Mouse (Mus musculus): ENCODE results near the gene Araf.
"Not testable (repeated sequence)": the region's sequence is repeated elsewhere in the genome, so short reads cannot be mapped to it uniquely, and the experiment has no call there.

Gene Araf

DNA sequence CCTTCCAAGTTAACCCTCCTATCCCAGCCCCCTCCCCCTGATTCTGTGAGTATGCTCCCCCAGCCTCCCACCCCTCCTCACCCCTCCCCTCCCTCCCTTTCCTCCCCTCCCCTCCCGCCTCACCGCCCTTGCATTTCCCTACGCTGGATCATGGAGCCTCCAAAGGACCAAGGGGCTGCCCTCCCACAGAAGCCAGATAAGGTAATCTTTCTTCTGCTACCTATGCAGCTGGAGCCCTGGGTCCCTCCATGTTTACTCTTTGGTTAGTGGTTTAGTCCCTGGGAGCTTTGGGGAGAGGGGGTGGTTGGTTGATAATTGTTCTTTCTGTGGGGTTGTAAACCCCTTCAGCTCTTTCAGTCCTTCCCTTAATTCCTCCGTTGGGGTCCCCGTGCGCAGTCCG lies at the start of gene Araf:
TSS of gene Araf (plus strand) at position 134 of the 400 bp plus-strand sequence.
- DNase-seq (ENCODE audit: low read depth, low spot score): no peak

DNA sequence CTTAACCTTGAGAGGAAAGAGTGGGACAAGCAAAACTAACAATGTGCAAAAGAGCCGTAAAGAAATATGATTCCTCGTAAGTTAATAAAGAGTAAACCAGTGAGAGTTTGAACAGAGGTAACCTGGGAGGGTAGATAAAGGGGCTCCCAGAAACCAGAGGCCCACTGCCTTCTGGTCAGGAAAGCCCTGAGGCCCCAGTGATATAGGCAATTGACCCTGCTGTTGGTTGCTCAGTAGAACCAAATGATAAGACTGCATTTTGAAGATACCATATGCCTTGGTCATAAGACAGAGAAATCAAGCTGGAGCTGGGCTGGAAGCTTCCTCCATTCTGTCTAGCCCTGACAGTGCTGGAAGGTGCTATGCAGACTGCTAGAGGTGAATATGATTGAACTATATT lies 48.8 kb upstream of the Araf start:
- DNase-seq (ENCODE audit: low read depth, low spot score): no peak

DNA sequence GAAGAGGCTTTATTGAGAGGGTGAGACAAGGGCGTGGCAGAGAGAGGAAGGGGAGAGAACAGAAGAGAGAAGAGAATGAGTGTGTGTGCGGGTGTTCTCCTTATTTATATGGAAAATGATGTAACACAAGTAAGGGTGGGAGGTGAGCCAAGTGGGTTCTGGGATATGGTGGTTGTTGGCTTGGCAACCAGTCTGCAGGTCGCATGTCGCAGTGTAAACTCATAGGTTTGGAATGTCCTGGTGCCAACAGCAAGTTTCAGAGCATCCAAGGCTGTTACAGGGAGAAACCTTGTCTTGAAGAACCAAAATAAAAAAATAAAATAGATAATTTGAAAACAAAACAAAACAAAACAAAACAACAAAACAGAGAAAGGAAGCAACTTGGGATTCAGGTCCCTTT lies 36.4 kb upstream of the Araf start:
- DNase-seq (ENCODE audit: low read depth, low spot score): no peak

DNA sequence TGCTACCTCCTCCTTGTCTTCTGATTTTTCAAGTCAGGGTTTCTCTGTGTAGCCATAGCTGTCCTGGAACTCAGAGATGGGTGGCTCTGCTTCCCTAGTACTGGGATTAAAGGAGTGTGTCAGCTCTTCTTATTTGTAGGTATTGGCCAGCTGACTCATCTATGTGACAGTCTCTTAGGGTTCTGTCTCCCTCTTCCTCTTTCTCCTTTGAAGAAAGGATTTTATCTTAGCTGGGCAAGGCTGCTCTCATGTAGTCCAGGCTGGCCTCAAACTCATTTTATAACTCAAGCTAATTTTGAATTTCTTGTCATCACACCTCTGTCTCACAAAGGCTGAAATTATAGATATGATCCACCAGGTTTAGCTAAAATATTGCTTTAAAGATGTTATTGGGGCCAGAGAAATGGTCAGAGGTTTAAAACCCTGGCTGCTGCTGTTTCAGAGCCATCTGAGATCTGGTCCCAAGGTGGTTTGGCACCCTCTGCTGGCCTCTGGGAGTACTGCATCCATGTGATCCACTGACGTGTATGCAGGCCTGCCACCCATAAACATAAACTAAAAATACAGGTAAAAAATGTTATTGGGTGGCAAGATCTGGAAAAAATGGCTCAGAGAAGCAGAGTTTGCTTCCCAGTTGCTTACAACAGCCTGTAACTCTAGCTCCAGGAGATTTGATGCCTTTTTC lies 26.8 kb upstream of the Araf start:
- DNase-seq (ENCODE audit: low read depth, low spot score): peak; percentile 58

DNA sequence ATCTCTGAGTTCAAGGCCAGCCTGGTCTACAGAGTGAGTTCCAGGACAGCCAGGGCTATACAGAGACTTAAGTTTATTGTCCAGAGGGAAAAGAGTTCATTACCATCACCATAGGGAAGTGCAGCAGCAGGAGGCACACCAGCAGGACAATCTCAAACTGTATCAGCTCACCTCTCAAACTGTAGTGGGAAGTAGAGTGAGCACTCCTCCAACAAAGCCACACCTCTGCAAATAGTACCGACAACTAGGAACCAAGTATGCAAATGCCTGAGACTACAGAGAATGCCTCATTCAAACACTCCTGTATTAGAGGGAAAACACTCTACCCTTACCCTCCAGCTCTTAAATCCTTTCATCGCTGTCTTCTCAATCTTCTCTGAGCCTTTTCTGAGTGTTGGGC lies 25.9 kb upstream of the Araf start:
- DNase-seq (ENCODE audit: low read depth, low spot score): no peak

DNA sequence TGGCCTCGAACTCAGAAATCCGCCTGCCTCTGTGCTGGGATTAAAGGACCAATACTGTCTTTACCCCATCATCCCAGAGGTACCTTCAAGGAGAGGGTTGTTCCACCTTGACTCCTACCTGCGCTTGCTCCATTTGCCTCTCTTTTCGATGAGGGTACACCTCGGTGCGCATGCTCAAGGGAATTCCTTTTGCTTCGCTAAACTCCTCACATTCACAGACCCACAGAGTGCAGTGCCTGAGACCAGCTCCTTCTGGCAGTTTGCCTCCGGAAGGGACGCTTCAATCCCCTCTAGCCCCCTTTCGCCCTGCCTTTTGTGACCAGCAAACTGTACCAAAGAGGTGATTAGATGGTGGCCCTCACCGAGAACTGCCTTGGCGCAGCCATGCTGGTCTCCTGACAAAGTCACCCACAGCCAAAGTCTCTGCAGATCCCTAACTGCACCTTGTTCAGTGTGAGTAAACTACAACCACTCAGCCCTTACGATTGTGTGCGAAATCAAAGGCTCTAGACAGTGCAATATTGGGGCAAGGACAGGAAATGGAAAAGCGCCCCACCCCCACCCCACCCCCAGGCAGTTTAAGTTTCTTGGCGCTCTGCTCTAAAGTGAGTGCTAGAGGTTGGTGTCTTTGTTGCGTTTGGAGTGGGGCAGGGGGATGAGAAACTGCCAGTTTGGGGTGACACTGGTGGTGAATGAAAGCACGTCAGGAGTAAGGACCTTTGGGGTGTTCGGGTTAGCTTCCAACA lies 22.2 kb upstream of the Araf start:
- DNase-seq (ENCODE audit: low read depth, low spot score): no peak

DNA sequence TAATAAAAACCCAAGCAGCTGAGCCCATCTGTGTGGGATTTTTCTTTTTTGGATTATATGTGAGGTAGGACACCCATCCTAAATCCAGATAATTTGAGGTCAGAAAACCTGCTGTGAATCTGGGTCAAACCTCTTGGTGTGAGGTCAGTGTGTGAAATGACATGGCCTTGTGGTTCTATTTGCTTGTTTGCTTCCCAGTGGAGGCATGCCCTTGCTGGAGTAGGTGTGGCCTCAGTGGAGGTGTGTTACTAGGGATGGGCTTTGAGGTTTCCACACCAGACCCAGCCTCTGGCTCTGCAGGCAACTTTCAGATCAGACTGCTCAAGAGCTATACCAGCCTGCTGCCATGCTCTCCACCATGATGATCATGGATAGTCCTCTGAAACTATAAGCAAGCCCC lies 20.0 kb upstream of the Araf start:
- no peak for DNase-seq (ENCODE audit: low read depth, low spot score)

DNA sequence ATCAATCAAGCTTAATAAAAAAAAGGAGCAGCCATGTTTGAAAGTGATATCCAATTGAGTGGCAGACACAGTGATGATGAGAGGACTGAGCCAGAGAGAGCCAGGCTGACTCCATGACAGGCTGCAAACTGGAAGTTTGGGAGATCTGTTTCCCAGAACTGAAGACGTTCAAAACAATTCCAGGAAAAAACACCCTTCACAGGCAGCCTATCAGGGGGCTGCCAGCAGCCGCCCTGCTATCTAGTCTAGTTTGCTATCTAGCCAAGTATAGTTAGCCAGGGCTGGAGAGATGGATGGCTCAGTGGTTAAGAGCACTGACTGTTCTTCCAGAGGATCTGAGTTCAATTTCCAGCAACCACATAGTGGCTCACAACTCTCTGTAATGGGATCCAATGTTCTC lies 10.3 kb upstream of the Araf start:
- no peak for DNase-seq (ENCODE audit: low read depth, low spot score)

DNA sequence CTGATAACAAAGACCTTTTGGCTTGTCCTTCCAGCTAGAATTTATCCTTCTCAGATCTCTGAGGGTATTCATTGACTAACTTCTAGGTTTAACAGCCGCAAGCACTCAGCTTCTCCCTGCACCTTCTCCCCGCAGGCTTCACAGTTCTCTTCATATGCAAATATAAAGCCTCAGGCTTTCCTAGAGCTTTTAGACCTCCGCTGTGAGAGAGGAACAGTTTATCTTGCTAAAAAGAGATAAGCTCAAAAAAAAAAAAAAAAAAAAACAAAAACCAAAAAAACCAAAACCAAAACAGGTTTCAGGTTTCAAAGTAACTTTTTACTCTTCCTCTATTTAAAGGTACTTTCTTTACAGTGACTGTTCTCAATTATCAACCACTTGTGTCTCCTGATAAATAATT lies 5.2 kb upstream of the Araf start:
- no peak for DNase-seq (ENCODE audit: low read depth, low spot score)

DNA sequence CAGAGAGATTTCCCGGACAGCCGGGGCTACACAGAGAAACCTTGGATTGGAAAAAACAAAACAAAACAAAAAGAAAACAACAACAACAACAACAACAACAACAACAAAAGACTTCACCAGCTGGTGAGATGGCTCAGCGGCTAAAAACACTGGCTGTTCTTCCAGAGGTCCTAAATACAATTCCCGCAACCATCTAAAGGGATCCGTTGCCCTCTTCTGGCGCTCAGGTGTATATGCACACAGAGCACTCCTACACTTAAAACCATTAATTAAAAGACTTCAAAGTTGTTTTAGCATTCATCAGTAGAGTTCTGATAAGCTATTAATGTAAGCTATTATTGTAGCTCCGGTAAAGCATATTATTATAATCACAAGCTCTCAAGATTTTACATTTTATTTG lies 4.4 kb upstream of the Araf start:
- no peak for DNase-seq (ENCODE audit: low read depth, low spot score)

DNA sequence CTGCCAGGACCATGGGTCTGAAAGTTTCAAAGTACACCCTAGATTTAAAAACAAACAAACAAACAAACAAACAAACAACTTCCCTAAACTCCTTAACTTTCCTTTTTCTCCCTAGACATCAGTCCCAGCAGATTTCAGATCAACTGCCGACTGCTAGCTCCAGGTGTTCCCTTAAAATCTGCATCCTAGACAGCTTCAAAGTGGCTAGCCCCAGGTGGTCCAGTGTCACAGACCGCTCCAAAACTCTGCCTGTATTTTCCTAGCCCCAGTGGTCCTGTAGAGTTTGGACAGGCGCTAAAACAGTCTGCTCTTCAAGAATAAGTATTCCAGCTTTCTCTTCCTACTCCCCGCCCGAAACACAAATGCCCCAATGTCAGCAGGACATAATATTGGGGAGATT lies 3.4 kb upstream of the Araf start:
- no peak for DNase-seq (ENCODE audit: low read depth, low spot score)

DNA sequence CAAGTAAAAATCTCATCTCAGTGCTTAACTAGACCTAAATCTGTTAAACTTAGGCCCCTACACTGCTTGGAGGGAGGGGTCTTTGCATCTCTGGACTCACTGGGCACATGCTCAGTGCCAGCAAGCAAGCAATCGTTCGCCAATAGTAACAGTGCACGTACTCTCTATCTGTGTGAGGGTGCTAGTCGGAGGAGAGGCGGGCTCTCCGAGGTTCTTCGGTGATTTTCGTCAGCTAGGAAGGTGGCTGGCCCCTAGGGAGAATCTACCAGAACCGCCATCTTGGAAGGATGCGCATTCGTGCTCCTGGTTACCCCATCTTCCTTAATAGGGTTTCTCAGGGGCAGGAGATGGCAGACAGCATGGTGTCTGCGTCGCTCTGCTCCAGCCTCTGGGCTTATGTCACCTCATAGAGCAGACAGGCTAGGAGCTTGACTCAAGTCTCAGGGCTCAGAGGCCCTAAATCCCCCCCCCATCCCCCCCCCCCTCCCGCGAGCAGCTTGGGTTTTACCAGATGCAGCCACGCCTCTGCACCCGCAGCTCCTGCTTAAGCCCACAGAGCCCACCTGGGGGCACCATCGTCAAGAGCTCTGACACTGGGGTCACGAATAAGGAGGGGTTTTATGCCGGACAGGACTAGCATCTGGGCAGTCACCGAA lies 655 bp downstream of the Araf start:
- DNase-seq (ENCODE audit: low read depth, low spot score): peak; percentile 45

DNA sequence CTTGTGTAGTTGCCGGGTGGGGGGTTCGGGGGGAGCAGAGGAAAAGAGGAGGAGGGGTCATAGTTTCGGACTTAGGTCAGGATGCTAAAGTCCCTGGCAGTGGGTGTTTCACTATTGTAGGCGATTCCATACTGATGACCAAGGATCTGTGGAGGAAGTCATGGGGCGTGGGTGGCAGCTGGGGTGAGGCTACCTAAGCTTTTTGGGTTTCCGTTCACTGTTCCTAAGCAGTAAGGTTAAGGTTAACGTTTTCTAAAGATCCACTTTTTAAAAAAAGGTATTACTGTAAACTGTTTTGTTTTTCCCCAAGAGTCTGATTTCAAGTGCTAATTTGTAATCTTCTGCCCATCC lies 1.2 kb downstream of the Araf start:
- DNase-seq (ENCODE audit: low read depth, low spot score): no peak

DNA sequence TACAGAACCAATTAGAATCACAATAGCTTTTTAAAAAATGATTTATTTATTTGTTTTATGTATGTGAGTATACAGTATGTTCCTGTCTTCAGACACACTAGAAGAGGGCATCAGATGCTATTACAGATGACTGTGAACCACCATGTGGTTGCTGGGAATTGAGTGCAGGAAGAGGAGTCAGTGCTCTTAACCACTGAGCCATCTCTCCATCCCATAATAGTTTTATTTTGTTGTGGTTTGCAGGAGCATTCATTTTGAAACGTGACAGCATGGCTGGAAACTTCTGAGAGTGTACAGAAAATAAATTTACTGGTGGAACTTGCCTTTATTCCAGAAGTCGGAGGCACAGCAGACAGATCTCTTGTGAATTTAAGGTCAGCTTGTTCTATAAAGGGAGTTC lies 3.8 kb downstream of the Araf start:
- no peak for DNase-seq (ENCODE audit: low read depth, low spot score)

DNA sequence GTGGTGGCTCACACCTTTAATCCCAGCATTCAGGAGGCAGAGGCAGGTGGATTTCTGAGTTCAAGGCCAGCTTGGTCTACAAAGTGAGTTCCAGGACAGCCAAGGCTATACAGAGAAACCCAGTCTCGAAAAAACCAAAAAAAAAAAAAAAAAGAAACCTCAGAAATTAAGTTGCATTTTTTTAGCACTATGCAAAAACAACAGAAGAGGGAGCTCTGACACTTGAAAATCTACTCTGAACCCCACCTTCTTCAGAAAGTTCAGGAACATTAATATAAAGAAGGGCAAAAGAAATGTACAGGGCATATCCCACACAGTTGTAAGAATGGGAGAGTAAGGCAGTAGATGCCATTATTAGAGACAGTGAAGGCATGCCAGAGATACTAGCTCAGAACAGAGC lies 6.7 kb downstream of the Araf start:
- not testable (repeated sequence) for DNase-seq (ENCODE audit: low read depth, low spot score)

DNA sequence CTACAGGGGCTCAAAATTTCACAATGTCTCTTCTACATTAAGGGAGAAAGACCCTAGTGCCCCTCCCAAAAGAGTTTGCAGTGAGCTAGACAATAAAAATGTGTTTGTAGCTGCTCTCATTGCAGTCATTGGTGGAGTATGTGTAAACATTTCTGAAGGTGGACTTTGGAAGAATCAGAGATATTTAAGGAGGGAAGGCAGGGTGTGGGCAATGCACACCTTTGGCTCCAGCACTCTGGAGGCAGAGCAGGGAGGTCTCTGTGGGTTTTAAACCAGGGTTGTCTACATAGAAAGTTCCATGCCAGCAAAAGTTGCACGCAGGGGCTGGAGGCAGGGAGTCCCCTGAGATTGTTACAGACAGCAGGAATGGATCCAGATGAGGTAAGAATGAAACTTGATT lies 8.7 kb downstream of the Araf start:
- DNase-seq (ENCODE audit: low read depth, low spot score): no peak

DNA sequence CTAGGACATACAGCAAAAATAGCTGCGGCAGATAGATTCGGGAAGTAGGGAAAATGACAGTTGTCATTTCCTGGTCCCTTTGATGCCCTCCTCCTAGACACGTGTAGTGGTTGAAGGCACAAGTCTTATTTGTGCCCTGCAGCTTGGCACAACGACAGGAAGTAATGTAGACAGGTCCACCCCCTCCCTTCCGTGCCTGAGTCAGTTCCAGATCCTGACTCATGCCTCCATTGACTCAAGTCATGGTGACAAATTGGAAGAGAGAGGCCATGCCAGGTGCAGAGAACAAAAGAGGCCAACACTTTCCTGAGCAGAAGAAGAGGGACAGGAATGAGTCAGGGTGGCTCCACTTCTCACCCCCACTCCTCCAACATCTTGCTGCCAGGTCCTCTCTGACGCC lies 19.4 kb downstream of the Araf start:
- no peak for DNase-seq (ENCODE audit: low read depth, low spot score)

DNA sequence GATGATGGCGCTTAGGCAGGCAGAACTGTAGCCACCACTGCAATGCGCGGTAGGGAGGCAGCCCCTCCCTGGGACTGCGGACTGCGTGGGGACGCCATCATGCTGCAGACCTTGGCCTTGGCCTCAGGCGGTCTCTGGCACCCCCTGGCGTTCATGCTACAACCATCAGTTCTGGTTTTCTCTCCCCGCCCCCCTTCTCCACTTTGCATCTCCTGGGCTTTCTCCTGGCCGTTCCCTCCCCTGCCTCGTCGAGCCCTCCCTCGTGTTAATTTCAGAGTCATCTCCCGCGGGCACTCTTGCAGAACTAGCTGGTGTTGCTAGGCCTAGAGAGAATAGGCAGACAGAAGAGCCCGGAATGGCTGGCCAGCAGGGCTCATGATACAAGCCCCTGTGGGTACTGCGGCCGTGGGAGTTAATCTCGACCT lies 21.6 kb downstream of the Araf start:
- peak; percentile 63 for DNase-seq (ENCODE audit: low read depth, low spot score)

DNA sequence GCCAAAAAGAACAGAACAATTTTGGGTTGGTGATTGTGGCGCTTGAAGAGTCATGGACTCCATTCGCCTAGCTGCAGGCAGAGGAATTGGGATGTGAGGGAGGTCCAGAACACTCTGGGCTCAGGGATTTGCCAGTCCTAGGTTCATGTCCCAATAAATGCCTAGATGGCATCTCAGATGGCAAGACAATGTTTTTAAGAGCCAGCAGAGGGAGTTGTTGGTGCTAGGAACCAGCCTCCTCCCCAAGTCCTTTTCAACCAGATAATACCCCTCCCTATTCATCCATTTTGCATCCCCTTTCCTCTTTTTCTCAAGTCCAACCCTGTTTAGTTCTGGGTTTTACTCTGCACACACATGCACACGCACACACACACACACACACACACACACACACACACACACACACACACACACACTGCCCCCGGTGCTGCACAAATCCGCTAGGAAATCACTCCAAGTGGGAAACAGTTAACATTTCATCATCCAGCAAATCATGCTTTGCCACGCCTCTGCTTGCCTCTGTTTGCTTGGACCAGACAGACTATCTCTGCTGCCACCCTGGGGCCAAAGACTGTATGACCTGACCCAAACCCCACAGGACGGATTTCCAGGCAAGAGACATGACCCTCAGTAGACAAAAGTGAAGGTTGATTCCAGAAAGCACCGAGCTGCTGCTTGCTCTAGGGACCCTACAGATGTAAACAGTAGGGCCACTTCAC lies 22.3 kb downstream of the Araf start:
- DNase-seq (ENCODE audit: low read depth, low spot score): no peak

DNA sequence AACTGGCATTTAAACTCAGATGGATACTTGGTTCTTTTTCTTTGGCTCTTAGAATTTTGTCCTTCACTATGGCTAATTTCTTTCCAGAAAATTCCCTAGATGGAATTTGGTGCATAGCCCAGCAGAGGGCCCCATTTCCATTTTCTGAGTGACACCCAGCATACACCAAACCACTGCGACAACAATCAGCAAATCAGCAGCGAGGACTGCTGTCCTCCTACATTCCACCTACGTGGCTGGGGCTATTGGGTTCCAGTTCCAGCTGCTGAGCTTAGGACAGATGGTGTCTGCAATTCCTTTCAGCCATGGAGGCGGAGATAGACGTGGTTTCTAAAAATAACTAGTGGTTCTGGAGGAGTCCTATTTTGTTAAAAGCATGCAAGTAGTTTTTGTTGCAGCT lies 31.3 kb downstream of the Araf start:
- peak; percentile 84 for DNase-seq (ENCODE audit: low read depth, low spot score)

DNA sequence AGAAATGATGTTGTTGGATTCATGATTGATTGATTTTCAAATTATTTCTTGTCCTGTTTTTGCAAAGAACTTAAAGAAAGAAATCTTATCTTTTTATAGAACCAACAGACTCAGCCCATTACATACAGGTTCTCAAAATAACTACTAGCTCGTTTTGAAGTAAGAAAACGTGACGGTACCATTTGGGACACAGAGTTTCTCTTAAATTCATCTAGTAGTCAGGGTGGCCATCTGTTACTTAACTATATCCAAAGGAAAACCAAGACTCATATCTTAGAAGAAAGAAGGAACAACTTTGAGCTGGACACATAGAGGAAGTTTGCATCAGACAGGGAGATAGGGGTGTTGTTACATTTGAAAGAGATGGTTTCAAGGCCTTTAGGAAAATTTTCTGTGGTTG lies 49.6 kb downstream of the Araf start:
- no peak for DNase-seq (ENCODE audit: low read depth, low spot score)

DNA sequence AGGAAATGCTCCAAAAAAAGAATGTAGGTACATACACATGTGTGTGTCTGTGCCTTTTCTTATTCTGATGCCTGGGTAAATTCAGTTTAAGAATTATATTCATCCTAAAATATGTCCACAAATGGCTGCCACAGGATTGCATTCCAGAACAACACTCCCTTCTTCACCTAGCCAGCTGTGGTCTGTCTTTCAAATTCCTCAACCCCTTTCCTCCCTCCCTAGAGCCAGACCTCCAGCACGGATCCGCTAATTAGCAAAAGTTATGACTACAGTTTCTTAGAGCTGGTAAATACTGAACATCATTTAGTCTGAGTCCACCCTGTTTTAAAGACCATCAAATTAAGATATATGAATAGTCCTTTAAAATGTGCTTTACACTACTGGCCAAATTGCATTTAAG lies 50.2 kb downstream of the Araf start:
- no peak for DNase-seq (ENCODE audit: low read depth, low spot score)

All from skeletal muscle tissue, adult 2 months (tissue).